Mouse (Mus musculus): ENCODE results near the gene Bri3bp. TPM values are rescaled to one million over a fixed set of nuclear protein-coding genes. Genes with fewer than 3 reads are reported as not detected.

The Bri3bp gene
- 0.98 TPM for polyA plus RNA-seq (2014; fragmentation: Illumina TruSeq; extraction: RNeasy Lipid Tissue Mini Kit (QIAGEN cat#74804); ENCODE audit: low read depth, low replicate concordance)

GRCm38 (mm10) chr5:125441234-125442114 lies at the start of gene Bri3bp:
Gene Bri3bp (plus strand): TSS chr5:125441568.

GRCm38 (mm10) chr5:125433793-125434337 lies 7.5 kb upstream of the Bri3bp start, which contains the start of gene Dhx37:
Gene Dhx37 (minus strand): TSS chr5:125434121.

GRCm38 (mm10) chr5:125475601-125476285 lies 34.4 kb downstream of the Bri3bp start, which contains the start of gene Aacs:
Gene Aacs (plus strand): TSS chr5:125475814.

Other genes starting within 250 kb of the Bri3bp start
- gene Scarb1, start 100.5 kb upstream of the Bri3bp start, polyA plus RNA-seq (2014; fragmentation: Illumina TruSeq; extraction: RNeasy Lipid Tissue Mini Kit (QIAGEN cat#74804); ENCODE audit: low read depth, low replicate concordance) = 17.7 TPM
- gene Gm10382, start 52.2 kb upstream of the Bri3bp start, polyA plus RNA-seq (2014; fragmentation: Illumina TruSeq; extraction: RNeasy Lipid Tissue Mini Kit (QIAGEN cat#74804); ENCODE audit: low read depth, low replicate concordance) = 17.1 TPM
- gene Ubc, start 51.4 kb upstream of the Bri3bp start, polyA plus RNA-seq (2014; fragmentation: Illumina TruSeq; extraction: RNeasy Lipid Tissue Mini Kit (QIAGEN cat#74804); ENCODE audit: low read depth, low replicate concordance) = 102 TPM
- gene Dhx37, start 7.4 kb upstream of the Bri3bp start, polyA plus RNA-seq (2014; fragmentation: Illumina TruSeq; extraction: RNeasy Lipid Tissue Mini Kit (QIAGEN cat#74804); ENCODE audit: low read depth, low replicate concordance) = 3.2 TPM
- gene Aacs, start 34.2 kb downstream of the Bri3bp start, polyA plus RNA-seq (2014; fragmentation: Illumina TruSeq; extraction: RNeasy Lipid Tissue Mini Kit (QIAGEN cat#74804); ENCODE audit: low read depth, low replicate concordance) = 0.64 TPM
- gene Tmem132b, start 90.2 kb downstream of the Bri3bp start, polyA plus RNA-seq (2014; fragmentation: Illumina TruSeq; extraction: RNeasy Lipid Tissue Mini Kit (QIAGEN cat#74804); ENCODE audit: low read depth, low replicate concordance) = 0.15 TPM